Mouse (Mus musculus): ENCODE measurements around the gene Dlgap1. TPM values are rescaled to one million over a fixed set of nuclear protein-coding genes. Genes with fewer than 3 reads are reported as not detected.
A peak's percentile ranks its signal among the peaks of the same experiment; 100 is the strongest.

The Dlgap1 gene
- polyA plus RNA-seq, 1 experiment from 2014 or later: 3.5 TPM

DNA sequence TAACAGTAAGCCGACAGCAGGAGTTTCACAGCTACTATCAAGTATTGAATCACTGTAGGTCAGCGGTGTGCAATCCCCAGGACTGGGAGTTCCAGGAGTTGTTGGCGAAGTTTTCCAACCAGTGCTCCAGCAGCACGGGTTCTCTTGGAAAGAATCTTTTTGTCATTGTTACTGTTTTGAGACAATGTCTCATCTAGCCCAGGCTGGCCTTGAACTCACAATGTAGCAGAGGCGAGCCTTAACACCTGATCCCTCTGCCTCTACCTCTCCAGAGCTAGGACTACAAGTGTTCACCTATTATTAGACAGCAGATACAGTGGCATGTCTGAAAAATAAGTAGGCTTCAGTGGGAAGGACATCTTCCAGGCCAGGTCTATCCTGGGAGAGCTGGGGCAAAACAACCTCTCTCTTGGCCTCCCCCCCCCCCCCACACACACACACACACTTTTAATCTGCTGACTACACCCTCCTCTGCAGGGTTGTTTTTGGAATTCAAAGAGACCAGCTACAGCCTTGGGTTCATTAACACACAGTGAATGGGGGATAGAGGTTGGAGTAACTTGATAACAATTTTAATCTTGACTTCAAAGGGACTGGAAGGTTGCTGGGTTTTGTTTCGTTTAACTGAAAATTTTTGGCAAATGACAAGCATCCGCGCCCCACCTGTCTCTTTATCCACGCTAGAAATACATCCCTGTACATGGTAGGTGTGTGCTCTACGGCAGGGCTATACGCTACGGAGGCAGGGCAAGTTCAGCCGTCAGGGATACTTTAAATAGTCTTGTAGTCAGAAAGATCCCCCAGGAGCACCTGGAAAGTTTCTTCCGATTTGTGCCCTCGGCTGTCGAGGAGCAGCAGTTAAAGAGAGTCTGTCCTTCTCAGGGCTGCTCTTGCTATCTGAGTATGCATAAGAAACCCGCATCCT lies 781.6 kb downstream of the Dlgap1 start:
- ATAC-seq (ENCODE audit: low FRiP score, low TSS enrichment): no peak
- no peaks in the 10 kb centered on the region for H3K36me3 ChIP-seq (ENCODE audit: insufficient read depth, low read length)
- 37% methylated on average over 17 of the region's 17 CpGs for WGBS
- H3K27ac ChIP-seq (ENCODE audit: low read length): peak overlapping the region; percentile 93
- H3K4me2 ChIP-seq (replicated peaks; ENCODE audit: low read depth, low read length): peak overlapping the region; percentile 69
- no peaks in the 10 kb centered on the region for H3K27me3 ChIP-seq (ENCODE audit: insufficient read depth, low read length)
- H3K4me3 ChIP-seq (ENCODE audit: low read length): peak overlapping the region; percentile 54
- no peaks in the 10 kb centered on the region for H3K9me3 ChIP-seq (ENCODE audit: low read length)
- H3K9ac ChIP-seq (replicated peaks; ENCODE audit: low read length): peak overlapping the region; percentile 74
- H3K4me1 ChIP-seq (ENCODE audit: insufficient read depth, low read length): peaks cover 62% of the 10 kb centered on the region

DNA sequence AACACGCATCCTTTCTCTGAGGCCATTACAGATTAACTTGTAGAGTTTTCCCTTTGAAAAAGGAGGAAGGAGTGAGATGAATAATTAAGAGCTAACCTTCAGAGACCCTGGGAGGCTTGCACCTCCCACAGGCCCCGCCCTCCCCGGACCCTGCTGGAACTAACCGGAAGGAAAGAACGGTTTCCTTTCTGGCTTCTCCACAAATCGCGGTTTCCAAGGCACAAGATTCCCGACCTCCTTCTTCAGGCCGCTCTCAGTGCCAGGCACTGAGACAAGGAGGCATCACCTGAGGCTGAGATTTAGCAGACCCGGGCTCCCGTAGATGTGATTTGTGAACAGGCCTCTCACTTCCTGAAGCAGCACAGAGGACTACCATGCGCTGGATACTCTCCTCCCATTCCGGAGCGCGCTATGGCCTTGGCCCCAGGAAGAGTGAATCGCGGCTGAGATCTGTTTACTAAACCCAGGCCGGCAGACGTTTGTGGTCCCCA lies 782.3 kb downstream of the Dlgap1 start:
- Histone ChIP-seq H3K4me2 (replicated peaks; ENCODE audit: low read depth, low read length) (peak overlapping the region; percentile 69), H3K27ac (ENCODE audit: low read length) (peak overlapping the region; percentile 93), H3K36me3 (ENCODE audit: insufficient read depth, low read length) (no peaks in the 10 kb centered on the region), H3K4me1 (ENCODE audit: insufficient read depth, low read length) (peaks cover 68% of the 10 kb centered on the region), H3K9ac (replicated peaks; ENCODE audit: low read length) (peak overlapping the region; percentile 74), H3K27me3 (ENCODE audit: insufficient read depth, low read length) (no peaks in the 10 kb centered on the region), H3K9me3 (ENCODE audit: low read length) (no peaks in the 10 kb centered on the region), H3K4me3 (ENCODE audit: low read length) (peak overlapping the region; percentile 54)
- peak; percentile 25; the same call in 1 of the 2 replicates for ATAC-seq (ENCODE audit: low FRiP score, low TSS enrichment)
- WGBS: 2% methylated on average over 19 of the region's 19 CpGs

DNA sequence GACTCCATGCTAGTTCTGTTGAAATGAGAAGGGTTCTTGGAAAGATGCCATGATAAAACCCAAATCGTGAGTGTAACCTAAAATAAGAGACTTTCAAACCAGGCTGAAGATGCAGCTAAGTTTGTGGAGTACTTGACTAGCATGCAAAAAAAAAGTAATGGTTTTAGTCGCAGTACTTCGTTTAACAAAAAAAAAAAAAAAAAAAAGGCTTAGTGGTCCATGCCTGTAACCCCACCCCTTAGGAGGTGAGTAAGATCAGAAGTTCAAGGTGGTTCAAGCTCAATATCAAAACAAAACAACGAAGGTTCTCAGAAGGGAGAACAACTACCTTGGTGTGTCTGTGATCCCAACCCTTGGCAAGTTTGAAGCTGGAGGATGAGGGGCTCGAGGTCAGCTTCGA lies 782.8 kb downstream of the Dlgap1 start:
- H3K4me3 ChIP-seq (ENCODE audit: low read length): peak overlapping the region; percentile 54
- no peak for ATAC-seq (ENCODE audit: low FRiP score, low TSS enrichment)
- H3K27ac ChIP-seq (ENCODE audit: low read length): peak overlapping the region; percentile 93
- no peaks in the 10 kb centered on the region for H3K27me3 ChIP-seq (ENCODE audit: insufficient read depth, low read length)
- H3K36me3 ChIP-seq (ENCODE audit: insufficient read depth, low read length): no peaks in the 10 kb centered on the region
- 49% methylated on average over 6 of the region's 6 CpGs for WGBS
- no peaks in the 10 kb centered on the region for H3K9me3 ChIP-seq (ENCODE audit: low read length)
- H3K9ac ChIP-seq (replicated peaks; ENCODE audit: low read length): peak overlapping the region; percentile 74
- H3K4me1 ChIP-seq (ENCODE audit: insufficient read depth, low read length): peaks cover 64% of the 10 kb centered on the region
- H3K4me2 ChIP-seq (replicated peaks; ENCODE audit: low read depth, low read length): peak overlapping the region; percentile 69

DNA sequence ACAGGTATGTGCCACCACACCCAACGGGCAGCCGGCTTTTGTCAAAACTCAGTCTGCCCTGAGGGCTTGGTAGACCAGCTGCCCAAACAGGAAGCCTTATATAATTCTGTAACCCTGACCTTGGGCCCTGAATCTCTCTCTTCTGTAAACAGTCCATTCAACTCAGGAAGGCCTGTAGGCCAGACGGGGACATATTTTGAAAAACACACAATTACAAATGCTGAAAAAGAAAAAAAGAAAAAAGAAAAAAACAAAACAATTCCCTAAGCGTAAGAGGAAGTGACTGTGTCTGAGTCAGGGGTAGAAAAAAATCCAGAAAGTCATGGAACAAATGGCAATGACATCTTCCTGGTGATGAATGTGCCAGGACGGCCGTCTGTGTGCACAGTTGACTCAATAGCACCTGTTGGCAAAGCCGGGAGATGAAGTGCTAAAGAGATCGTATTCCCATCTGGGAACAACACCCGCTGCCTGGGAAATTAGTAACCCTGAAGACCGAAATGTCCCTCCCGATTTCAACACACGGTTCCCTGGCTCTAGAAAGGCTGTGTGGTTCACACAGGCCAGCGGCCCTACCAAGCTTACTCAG lies 784.7 kb downstream of the Dlgap1 start:
- Histone ChIP-seq H3K27ac (ENCODE audit: low read length) (peak overlapping the region; percentile 75), H3K9ac (replicated peaks; ENCODE audit: low read length) (no peak overlapping the region), H3K4me2 (replicated peaks; ENCODE audit: low read depth, low read length) (no peak overlapping the region), H3K36me3 (ENCODE audit: insufficient read depth, low read length) (no peaks in the 10 kb centered on the region), H3K4me3 (ENCODE audit: low read length) (no peak overlapping the region), H3K27me3 (ENCODE audit: insufficient read depth, low read length) (no peaks in the 10 kb centered on the region), H3K9me3 (ENCODE audit: low read length) (no peaks in the 10 kb centered on the region), H3K4me1 (ENCODE audit: insufficient read depth, low read length) (peaks cover 46% of the 10 kb centered on the region)
- 0 out of 2 replicates have a peak, but pooled peaks have one; percentile 3 for ATAC-seq (ENCODE audit: low FRiP score, low TSS enrichment)
- WGBS: 36% methylated on average over 13 of the region's 13 CpGs

DNA sequence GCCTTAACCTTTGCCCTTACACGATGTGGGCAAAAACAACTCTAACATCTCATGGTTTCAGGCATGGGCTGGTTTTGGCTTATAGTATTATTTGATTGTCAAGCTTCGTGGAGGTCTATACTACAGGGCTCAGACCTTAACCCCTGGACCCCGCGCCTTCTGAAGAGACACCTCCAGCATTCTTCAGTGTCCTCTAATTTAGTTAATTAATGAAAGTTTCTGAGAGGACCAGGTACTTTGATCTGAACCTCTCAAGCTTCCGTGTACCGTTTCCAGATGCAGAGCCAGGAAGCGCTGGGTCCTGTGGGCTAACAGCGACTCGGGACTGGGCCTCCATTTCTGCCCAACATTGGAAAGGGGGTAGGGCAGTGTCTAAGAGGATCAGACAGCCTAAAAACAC lies 785.2 kb downstream of the Dlgap1 start:
- H3K4me2 ChIP-seq (replicated peaks; ENCODE audit: low read depth, low read length): no peak overlapping the region
- 0 out of 2 replicates have a peak, but pooled peaks have one; percentile 10 for ATAC-seq (ENCODE audit: low FRiP score, low TSS enrichment)
- H3K9ac ChIP-seq (replicated peaks; ENCODE audit: low read length): no peak overlapping the region
- no peaks in the 10 kb centered on the region for H3K9me3 ChIP-seq (ENCODE audit: low read length)
- WGBS: 59% methylated on average over 9 of the region's 9 CpGs
- no peaks in the 10 kb centered on the region for H3K36me3 ChIP-seq (ENCODE audit: insufficient read depth, low read length)
- H3K27me3 ChIP-seq (ENCODE audit: insufficient read depth, low read length): no peaks in the 10 kb centered on the region
- H3K27ac ChIP-seq (ENCODE audit: low read length): peak overlapping the region; percentile 75
- H3K4me1 ChIP-seq (ENCODE audit: insufficient read depth, low read length): peaks cover 41% of the 10 kb centered on the region
- no peak overlapping the region for H3K4me3 ChIP-seq (ENCODE audit: low read length)

DNA sequence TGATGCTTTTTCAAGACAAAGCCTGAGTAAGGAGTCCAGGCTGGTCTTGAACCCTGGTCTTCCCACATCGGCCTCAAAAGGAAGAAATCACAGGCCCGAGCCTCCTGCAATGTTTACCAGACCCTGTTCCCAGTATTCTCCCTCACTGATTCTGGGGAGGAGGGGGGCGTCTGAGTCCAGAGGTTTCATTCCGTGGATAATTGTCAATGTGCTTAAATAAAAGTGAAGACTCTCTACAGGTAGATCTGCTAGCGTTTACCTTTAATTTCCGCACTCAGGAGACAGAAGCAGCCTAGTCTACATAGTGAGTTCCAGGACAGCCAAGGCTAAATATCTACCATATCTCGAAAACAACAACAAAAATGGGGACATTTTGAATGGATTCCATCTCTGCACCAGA lies 785.8 kb downstream of the Dlgap1 start:
- Histone ChIP-seq H3K27ac (ENCODE audit: low read length) (peak overlapping the region; percentile 75; the same call in 1 of the 2 replicates), H3K4me2 (replicated peaks; ENCODE audit: low read depth, low read length) (peak overlapping the region; percentile 65; the same call in 1 of the 2 replicates), H3K27me3 (ENCODE audit: insufficient read depth, low read length) (no peaks in the 10 kb centered on the region), H3K9me3 (ENCODE audit: low read length) (no peaks in the 10 kb centered on the region), H3K4me1 (ENCODE audit: insufficient read depth, low read length) (peaks cover 36% of the 10 kb centered on the region), H3K9ac (replicated peaks; ENCODE audit: low read length) (no peak overlapping the region), H3K36me3 (ENCODE audit: insufficient read depth, low read length) (no peaks in the 10 kb centered on the region), H3K4me3 (ENCODE audit: low read length) (no peak overlapping the region)
- no peak for ATAC-seq (ENCODE audit: low FRiP score, low TSS enrichment)
- WGBS: 51% methylated on average over 7 of the region's 7 CpGs

DNA sequence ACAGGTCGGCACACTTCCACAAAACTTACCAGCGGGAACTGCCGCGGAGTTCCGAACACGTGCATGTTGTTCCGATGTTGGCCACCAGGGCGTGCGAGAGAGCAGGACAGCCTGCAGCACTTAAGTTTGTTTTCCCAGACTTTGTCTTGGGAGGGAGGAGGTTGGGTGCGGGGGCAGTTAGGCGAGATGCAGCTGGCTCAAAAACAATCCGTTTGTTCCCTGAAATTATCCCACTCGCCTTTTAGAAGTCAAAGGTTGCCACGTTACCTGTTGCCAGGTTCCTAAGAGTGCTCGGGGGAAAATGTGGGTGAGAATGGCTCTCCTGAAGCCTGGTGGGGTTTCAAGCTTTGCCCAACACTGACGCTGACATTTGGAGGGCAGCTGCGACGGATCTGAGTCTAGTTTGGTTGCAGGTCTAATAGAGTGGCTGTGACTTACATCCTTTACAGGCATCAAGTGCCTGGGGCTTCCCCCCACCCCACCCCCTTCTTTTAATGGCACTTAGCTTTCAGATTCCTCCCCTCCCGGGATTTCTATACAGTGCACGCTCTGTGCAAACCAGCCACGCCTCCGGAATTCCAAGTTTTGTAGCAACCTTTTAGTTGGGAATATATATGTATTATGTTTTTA lies 786.3 kb downstream of the Dlgap1 start:
- Histone ChIP-seq H3K4me1 (ENCODE audit: insufficient read depth, low read length) (peaks cover 36% of the 10 kb centered on the region), H3K4me3 (ENCODE audit: low read length) (peak overlapping the region; percentile 48), H3K27me3 (ENCODE audit: insufficient read depth, low read length) (no peaks in the 10 kb centered on the region), H3K9me3 (ENCODE audit: low read length) (no peaks in the 10 kb centered on the region), H3K9ac (replicated peaks; ENCODE audit: low read length) (peak overlapping the region; percentile 54), H3K27ac (ENCODE audit: low read length) (peak overlapping the region; percentile 92), H3K4me2 (replicated peaks; ENCODE audit: low read depth, low read length) (peak overlapping the region; percentile 65), H3K36me3 (ENCODE audit: insufficient read depth, low read length) (no peaks in the 10 kb centered on the region)
- WGBS: under 1% methylated on average over 22 of the region's 22 CpGs
- ATAC-seq (ENCODE audit: low FRiP score, low TSS enrichment): peak; percentile 55

DNA sequence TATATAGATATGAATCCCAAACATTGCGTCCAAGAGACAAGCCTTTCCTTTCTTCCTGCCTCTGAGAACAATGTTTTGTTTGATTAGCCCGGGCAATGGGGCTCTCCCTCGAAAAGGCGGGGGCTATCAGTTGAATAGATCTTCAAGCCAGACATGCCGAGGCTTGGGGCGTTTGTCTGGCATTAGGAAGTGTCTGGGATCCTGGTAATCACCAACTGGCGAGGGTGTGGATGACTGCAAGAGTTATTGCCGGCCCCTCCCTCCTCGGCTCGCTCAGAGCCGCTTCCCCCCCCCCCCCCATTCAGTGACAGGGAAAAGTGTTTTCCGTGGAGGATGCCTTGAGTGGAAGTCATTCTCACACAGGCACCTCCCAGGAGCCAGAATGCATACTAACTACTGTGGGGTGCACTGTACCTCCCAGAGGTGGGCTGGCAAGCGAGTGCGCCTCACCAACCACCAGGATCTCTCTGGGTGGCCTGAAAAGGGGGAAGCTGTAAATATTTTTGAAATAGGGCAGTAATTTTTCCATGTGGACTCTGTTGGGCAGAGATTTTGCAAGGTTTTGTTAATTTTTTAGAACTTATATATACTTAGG lies 786.9 kb downstream of the Dlgap1 start:
- Histone ChIP-seq H3K4me3 (ENCODE audit: low read length) (peak overlapping the region; percentile 48), H3K4me2 (replicated peaks; ENCODE audit: low read depth, low read length) (peak overlapping the region; percentile 65), H3K9ac (replicated peaks; ENCODE audit: low read length) (peak overlapping the region; percentile 54), H3K4me1 (ENCODE audit: insufficient read depth, low read length) (peaks cover 33% of the 10 kb centered on the region), H3K9me3 (ENCODE audit: low read length) (no peaks in the 10 kb centered on the region), H3K36me3 (ENCODE audit: insufficient read depth, low read length) (no peaks in the 10 kb centered on the region), H3K27ac (ENCODE audit: low read length) (peak overlapping the region; percentile 92), H3K27me3 (ENCODE audit: insufficient read depth, low read length) (no peaks in the 10 kb centered on the region)
- 6% methylated on average over 11 of the region's 14 CpGs for WGBS
- ATAC-seq (ENCODE audit: low FRiP score, low TSS enrichment): no peak

DNA sequence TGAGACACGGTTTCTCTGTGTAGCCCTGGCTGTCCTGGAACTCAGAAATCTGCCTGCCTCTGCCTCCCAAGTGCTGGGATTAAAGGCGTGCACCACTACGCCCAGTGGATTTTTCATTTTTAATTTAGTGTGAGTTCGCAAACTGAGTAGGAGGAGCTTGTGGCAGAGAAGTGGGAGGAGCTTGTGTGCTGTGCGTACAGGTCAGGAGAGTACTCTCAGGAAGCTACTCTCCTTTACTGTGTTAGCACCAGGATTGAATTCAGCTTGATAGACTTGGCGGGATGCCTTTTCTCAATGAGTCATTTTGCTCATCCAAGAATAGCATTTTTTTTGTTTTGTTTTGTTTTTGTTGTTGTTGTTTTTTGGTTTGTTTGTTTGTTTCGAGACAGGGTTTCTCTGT lies 793.1 kb downstream of the Dlgap1 start:
- H3K27ac ChIP-seq (ENCODE audit: low read length): no peak overlapping the region
- peaks cover 4% of the 10 kb centered on the region; the same call in 1 of the 2 replicates for H3K9me3 ChIP-seq (ENCODE audit: low read length)
- no peaks in the 10 kb centered on the region for H3K27me3 ChIP-seq (ENCODE audit: insufficient read depth, low read length)
- no peak overlapping the region for H3K4me3 ChIP-seq (ENCODE audit: low read length)
- no peaks in the 10 kb centered on the region for H3K4me1 ChIP-seq (ENCODE audit: insufficient read depth, low read length)
- no peak overlapping the region for H3K4me2 ChIP-seq (replicated peaks; ENCODE audit: low read depth, low read length)
- ATAC-seq (ENCODE audit: low FRiP score, low TSS enrichment): no peak
- 90% methylated on average over 7 of the region's 7 CpGs for WGBS
- H3K36me3 ChIP-seq (ENCODE audit: insufficient read depth, low read length): no peaks in the 10 kb centered on the region
- H3K9ac ChIP-seq (replicated peaks; ENCODE audit: low read length): no peak overlapping the region

Measured in kidney, embryonic 16.5 days (tissue).